Mouse (Mus musculus) intestine, postnatal 0 days (tissue): ENCODE results near the gene Olfr1281. TPM values are rescaled to one million over a fixed set of nuclear protein-coding genes. Genes with fewer than 3 reads are reported as not detected.

Experiments used
- ATAC-seq: fragments of 200-750 bp; cut with Nextera tagmentation; 2 replicates; pipeline ENCODE4 v1.8.0; 2017; ENCODE audit warnings: mild to moderate bottlenecking, moderate TSS enrichment, moderate library complexity
- H3K27ac ChIP-seq: fragments of 300-500 bp; sonication (generic); 2 replicates; pipeline ENCODE4 v1.5.1; 2014; ENCODE audit warnings: mild to moderate bottlenecking, low read depth, low read length, moderate library complexity
- H3K27me3 ChIP-seq: fragments of 300-500 bp; sonication (generic); replicated peaks from 2 replicates; pipeline ENCODE4 v1.6.1; 2014; ENCODE audit warnings: low read length, mixed read lengths; ENCODE audit not compliant: control insufficient read depth, insufficient read depth
- H3K36me3 ChIP-seq: fragments of 300-500 bp; sonication (generic); 2 replicates; pipeline ENCODE4 v1.6.1; 2014; ENCODE audit warnings: mild to moderate bottlenecking, moderate library complexity; ENCODE audit not compliant: control insufficient read depth, insufficient read depth
- H3K4me1 ChIP-seq: fragments of 300-500 bp; sonication (generic); replicated peaks from 2 replicates; pipeline ENCODE4 v1.6.1; 2014; ENCODE audit warnings: antibody characterized with exemption, low read length, mixed read lengths; ENCODE audit not compliant: control insufficient read depth, insufficient read depth
- H3K4me2 ChIP-seq: fragments of 300-500 bp; sonication (generic); replicated peaks from 2 replicates; pipeline ENCODE4 v1.6.1; 2014; ENCODE audit warnings: low read depth, mild to moderate bottlenecking, moderate library complexity
- H3K4me3 ChIP-seq: fragments of 300-500 bp; sonication (generic); 2 replicates; pipeline ENCODE4 v1.5.1; 2014; ENCODE audit warnings: low read depth, low read length
- H3K9ac ChIP-seq: fragments of 300-500 bp; sonication (generic); 2 replicates; pipeline ENCODE4 v1.6.1; 2014; ENCODE audit warnings: mild to moderate bottlenecking, low read depth, low read length
- H3K9me3 ChIP-seq: fragments of 300-500 bp; sonication (generic); 2 replicates; pipeline ENCODE4 v1.6.1; 2016; ENCODE audit warnings: mixed run types; ENCODE audit not compliant: control insufficient read depth
- CTCF ChIP-seq: sonication (generic); IDR thresholded peaks from 2 replicates; pipeline ENCODE4 v1.5.1; 2016; ENCODE audit warnings: low read depth, mild to moderate bottlenecking, control low read depth, antibody characterized with exemption, moderate library complexity
- WGBS: fragments of 180-500 bp; shearing (Covaris S2); extraction: QIAGEN DNeasy Blood & Tissue Kit; methylation state at CpG from one replicate; pipeline ENCODE4 v1.1.7; 2014; 5-methylcytosine and 5-hydroxymethylcytosine counted together
- polyA plus RNA-seq: library from polyadenylated mRNA; unstranded; fragments of >200 nt; fragmentation: Nextera tagmentation; extraction: Ambion mirVana; gene quantifications from 2 replicates; pipeline ENCODE4 v1.2.1, GENCODE M21; 2015

The Olfr1281 gene
- polyA plus RNA-seq, 1 experiment from 2014 or later = not detected

- H3K36me3 ChIP-seq = no peaks in the 10 kb centered on the region
- no peaks in the 10 kb centered on the region for H3K9me3 ChIP-seq
- H3K27ac ChIP-seq = no peak within 1 kb of the TSS
- no peak within 1 kb of the TSS for H3K4me2 ChIP-seq
- no peak for ATAC-seq
- TF ChIP-seq CTCF = no peak
- H3K9ac ChIP-seq = no peak within 1 kb of the TSS
- H3K4me1 ChIP-seq = no peaks in the 10 kb centered on the region
- WGBS = 62% methylated on average over 2 of the region's 2 CpGs
- H3K4me3 ChIP-seq = no peak within 1 kb of the TSS
- H3K27me3 ChIP-seq = no peaks in the 10 kb centered on the region
Observed at GRCm38 (mm10) chr2:111366490-111366889, 40.2 kb downstream of the Olfr1281 start, which contains the start of gene Olfr1283. Gene Olfr1283 (plus strand): TSS chr2:111366790.

- WGBS = 68% methylated on average over 1 of the region's 1 CpGs
- no peak within 1 kb of the TSS for H3K27ac ChIP-seq
- H3K9ac ChIP-seq = no peak within 1 kb of the TSS
- H3K4me1 ChIP-seq = no peaks in the 10 kb centered on the region
- no peak for ATAC-seq
- H3K27me3 ChIP-seq = no peaks in the 10 kb centered on the region
- no peaks in the 10 kb centered on the region for H3K36me3 ChIP-seq
- H3K9me3 ChIP-seq = no peaks in the 10 kb centered on the region
- H3K4me3 ChIP-seq = no peak within 1 kb of the TSS
- TF ChIP-seq CTCF = no peak
- H3K4me2 ChIP-seq = no peak within 1 kb of the TSS
Observed at GRCm38 (mm10) chr2:111375222-111375621, 48.9 kb downstream of the Olfr1281 start, which contains the start of gene Olfr1284. Gene Olfr1284 (plus strand): TSS chr2:111375522.

Other genes with a start within 250 kb of the Olfr1281 start
- gene Gm13941, start 220.5 kb upstream of the Olfr1281 start, polyA plus RNA-seq = not detected in 2 replicates
- gene Gm15130, start 173.6 kb upstream of the Olfr1281 start, polyA plus RNA-seq = not detected in 2 replicates
- gene 4930430A15Rik, start 96.9 kb upstream of the Olfr1281 start, polyA plus RNA-seq = not detected in 2 replicates
- not detected in 2 replicates for gene Olfr1275, start 91.2 kb upstream of the Olfr1281 start, polyA plus RNA-seq
- gene Olfr1276, start 72.0 kb upstream of the Olfr1281 start, polyA plus RNA-seq = not detected in 2 replicates
- gene Olfr1277, start 52.4 kb upstream of the Olfr1281 start, polyA plus RNA-seq = not detected in 2 replicates
- not detected in 2 replicates for gene Olfr1278, start 36.4 kb upstream of the Olfr1281 start, polyA plus RNA-seq
- not detected in 2 replicates for gene Olfr1279, start 25.9 kb upstream of the Olfr1281 start, polyA plus RNA-seq
- not detected in 2 replicates for gene Olfr1280, start 12.5 kb upstream of the Olfr1281 start, polyA plus RNA-seq
- not detected in 2 replicates for gene Olfr1282, start 9.6 kb downstream of the Olfr1281 start, polyA plus RNA-seq
- not detected in 2 replicates for gene Olfr1283, start 40.3 kb downstream of the Olfr1281 start, polyA plus RNA-seq
- gene Olfr1284, start 49.0 kb downstream of the Olfr1281 start, polyA plus RNA-seq = not detected in 2 replicates
- gene Olfr1286, start 96.6 kb downstream of the Olfr1281 start, polyA plus RNA-seq = not detected in 2 replicates
- not detected in 2 replicates for gene Olfr1287, start 122.6 kb downstream of the Olfr1281 start, polyA plus RNA-seq
- gene Olfr1288, start 147.6 kb downstream of the Olfr1281 start, polyA plus RNA-seq = not detected in 2 replicates
- gene Olfr1289, start 154.3 kb downstream of the Olfr1281 start, polyA plus RNA-seq = not detected in 2 replicates
- not detected in 2 replicates for gene Olfr1290, start 167.3 kb downstream of the Olfr1281 start, polyA plus RNA-seq
- gene Olfr1291-ps1, start 170.7 kb downstream of the Olfr1281 start, polyA plus RNA-seq = not detected in 2 replicates
- not detected in 2 replicates for gene Olfr1293-ps, start 198.7 kb downstream of the Olfr1281 start, polyA plus RNA-seq
- gene Olfr1294, start 213.8 kb downstream of the Olfr1281 start, polyA plus RNA-seq = not detected in 2 replicates
- not detected in 2 replicates for gene Olfr1295, start 243.2 kb downstream of the Olfr1281 start, polyA plus RNA-seq